Mouse (Mus musculus): ENCODE results near the gene Zfp961.

DNA sequence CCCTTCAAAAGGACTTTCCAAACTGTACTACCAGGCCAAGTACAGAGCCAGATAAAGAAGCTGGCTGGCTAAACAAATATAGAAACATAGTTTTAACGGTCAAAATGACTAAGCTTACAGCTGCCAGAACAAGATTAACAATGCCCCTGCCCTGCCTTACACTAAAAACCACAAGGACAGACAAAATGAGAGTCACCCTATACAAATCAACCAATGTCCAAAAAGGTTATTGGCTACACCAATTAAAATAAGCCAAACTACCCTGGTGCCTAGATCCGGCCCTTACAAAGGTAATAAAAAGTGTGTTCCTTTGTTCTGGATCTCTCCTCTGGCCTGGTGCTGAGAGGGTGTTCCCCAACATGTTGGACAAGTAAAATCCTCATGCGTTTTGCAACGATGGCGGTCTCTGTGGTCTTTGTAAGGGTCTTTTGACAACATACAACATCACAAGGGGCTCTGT is 43.0 kb upstream of the Zfp961 start:
- TF ChIP-seq CTCF (IDR thresholded peaks at IDR 0.05; ENCODE audit: low read depth) (no peak), EP300 (IDR thresholded peaks at IDR 0.05; ENCODE audit: low read depth) (no peak; the same call in 1 of the 2 replicates)

All from liver, postnatal 0 days (tissue).